Mouse (Mus musculus): ENCODE data around the gene Pkn2.

Gene Pkn2

DNA sequence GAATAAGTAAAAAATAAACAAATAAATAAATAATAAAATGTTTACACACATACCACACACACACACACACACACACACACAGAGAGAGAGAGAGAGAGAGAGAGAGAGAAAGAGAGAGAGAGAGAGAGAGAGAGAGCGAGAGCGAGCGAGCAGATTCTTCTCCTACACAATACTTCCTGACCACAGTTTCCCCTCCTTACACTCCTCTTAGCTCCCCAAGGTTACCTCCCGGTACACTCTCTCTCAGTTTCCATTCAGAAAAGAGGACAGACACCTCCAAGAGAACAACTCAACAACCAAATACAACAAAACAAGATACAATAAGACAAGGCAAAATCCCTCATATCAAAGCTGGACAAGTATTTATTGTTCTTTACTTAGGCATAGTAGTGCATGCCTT, 47.8 kb downstream of the Pkn2 start:
- no peak for DNase-seq (ENCODE audit: extremely low read depth, low read depth)

- no peak for DNase-seq (ENCODE audit: extremely low read depth, low read depth)
Observed at GRCm38 (mm10) chr3:142832910-142833309, 48.9 kb downstream of the Pkn2 start.

DNA sequence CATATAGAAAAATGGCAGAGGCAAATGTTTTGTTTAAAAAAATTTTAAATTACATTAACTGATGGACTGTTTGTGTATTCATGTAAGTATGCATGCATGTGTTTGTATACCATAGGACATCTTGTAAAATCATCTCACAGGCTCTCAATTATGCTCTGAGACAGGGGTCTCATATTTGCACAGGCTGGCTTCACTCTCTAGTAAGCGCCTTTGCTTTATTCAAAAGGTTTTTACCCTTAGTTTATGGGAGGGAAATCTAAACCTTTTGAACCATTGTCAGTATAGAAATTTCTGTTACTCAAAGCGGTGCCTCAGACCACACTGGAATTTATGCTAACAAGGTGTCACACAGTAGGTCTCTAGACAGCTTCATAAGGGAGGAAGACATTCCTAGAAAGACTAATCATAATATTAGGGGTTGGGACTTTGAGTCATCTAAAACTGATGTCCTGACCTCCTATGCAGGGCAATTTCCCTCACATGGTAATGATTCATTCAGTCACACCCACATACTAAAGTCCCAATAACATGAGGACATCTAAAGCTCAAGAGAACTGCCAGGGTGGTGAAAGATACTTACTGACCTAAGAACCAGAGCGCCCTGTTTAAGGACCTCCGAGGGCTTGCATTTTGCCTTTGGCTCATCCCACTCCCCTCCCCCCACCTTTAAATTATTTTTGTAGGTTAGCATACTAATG, 55.2 kb downstream of the Pkn2 start:
- no peak for DNase-seq (ENCODE audit: extremely low read depth, low read depth)

DNA sequence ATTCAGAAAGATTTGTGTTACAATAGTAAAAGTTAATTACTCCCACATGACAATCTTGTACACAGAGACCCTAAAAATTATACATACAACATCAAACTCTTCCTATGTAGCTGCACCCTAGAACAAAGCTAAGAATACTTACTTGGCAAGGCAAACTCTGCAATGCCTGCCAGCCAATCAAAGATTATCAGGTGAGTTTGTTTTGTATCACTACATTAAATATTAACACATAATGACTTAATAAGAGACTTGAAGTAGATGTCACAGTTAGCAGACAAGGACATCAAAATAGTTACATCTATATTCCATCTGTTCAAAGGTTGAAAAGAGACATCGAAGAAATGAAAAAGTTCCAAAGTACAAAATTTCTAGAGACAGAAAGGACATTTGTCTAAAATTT, 58.2 kb downstream of the Pkn2 start:
- DNase-seq (ENCODE audit: extremely low read depth, low read depth): no peak

- no peak for DNase-seq (ENCODE audit: extremely low read depth, low read depth)
Observed at GRCm38 (mm10) chr3:142817506-142817905, 64.3 kb downstream of the Pkn2 start.

GRCm38 (mm10) chr3:142811582-142811981, 70.2 kb downstream of the Pkn2 start:
- no peak for DNase-seq (ENCODE audit: extremely low read depth, low read depth)

GRCm38 (mm10) chr3:142795587-142795986, 86.2 kb downstream of the Pkn2 start:
- DNase-seq (ENCODE audit: extremely low read depth, low read depth): no peak

DNA sequence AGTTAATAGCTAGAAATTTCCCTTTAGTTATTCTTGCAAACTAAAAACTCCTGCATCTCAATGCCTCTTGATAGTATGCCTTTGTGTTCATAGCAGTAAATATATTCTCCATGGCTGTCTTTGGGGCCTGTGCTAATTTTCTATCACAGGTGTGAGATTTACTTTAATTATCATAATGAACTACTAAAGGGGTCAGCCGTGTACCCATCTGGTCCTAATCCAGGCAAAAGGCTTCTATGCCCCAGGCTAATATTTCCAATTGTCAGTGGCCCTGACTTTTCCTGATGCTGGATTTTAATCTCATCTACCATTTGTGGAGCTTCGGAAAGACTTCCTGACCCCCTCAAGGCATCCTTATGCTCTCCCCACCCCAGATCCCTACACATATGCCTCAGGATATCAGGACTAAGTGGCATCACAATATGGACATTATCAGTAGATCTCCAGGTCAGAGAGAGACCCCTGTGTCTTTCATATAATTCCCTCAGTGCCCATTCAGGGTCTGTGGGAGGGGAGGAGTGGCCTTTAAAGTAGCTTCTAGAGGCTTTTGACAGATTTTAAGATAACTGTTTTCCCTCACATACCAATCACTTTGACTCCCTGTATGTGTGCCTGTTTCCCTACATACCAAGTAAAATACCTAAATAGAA, 95.3 kb downstream of the Pkn2 start:
- no peak for DNase-seq (ENCODE audit: extremely low read depth, low read depth)

- no peak for DNase-seq (ENCODE audit: extremely low read depth, low read depth)
Observed at GRCm38 (mm10) chr3:142777227-142777626, 104.6 kb downstream of the Pkn2 start.

DNA sequence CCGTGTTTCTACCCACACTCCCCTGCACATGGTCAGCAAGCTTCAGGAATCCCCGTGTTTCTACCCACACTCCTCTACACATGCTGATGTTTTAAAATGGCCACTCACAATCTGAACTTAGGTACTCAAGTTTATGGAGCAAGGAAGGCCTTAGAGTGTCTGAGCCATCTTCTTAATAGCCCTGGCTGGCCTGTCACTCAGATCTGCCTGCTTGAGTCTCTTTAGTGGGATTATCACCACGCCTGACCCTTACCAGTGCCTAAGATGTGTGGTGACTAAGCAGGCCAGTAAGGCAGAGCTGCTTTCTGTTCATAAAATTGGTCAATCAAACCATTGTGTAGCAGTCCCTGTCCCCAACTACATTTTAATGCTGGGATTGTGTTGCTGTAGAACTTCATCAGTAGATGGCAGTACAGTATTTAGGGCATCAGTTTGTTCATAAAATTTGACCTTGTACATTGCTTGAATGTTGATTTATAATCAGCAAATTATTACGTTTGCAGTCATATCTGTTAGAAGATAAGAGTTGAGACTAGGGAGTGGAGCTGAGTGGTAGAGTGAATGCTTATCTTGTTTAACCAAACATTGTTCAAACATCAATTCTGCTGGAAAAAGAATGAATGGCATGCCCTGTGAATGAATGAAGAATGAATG, 108.1 kb downstream of the Pkn2 start:
- no peak for DNase-seq (ENCODE audit: extremely low read depth, low read depth)

DNA sequence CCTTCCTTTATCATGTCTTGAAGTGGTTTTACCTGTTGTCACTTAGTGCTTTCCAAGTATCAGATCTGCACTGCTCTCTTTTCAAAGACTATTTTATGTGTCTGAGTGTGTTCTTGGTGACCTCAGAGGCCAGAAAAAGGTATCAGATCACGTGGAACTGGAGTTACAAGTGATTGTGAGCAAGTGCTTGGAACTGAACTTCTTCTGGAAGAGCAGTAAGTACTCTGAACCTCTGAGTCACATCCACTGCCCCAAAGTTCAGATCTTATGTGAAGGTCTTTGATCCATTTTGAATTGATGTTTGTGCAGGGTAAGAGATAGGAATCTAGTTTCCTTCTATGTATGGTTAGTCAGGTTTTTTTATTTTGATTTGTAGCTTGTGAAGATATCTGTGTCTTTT, 111.3 kb downstream of the Pkn2 start:
- no peak for DNase-seq (ENCODE audit: extremely low read depth, low read depth)

GRCm38 (mm10) chr3:142768498-142768897, 113.3 kb downstream of the Pkn2 start:
- no peak for DNase-seq (ENCODE audit: extremely low read depth, low read depth)

DNA sequence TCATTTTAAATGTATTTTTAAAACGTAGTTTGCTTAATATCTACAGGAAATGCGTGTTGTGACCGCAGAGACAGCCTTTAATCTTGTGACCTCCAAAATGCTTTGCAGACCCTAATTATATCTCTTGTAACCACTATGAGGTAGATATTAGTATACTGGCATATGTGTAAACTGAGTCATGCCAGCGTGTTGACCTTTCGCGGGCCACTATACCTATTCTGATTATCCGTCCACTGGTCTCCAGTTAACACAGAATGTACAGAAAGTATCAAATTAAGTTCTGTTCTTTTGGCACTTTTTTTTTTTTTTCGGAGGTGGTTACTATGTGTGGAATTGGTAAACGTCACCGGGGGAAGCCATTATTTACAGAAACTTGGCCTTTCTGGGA, 116.0 kb downstream of the Pkn2 start:
- DNase-seq (ENCODE audit: extremely low read depth, low read depth): peak; percentile 56

DNA sequence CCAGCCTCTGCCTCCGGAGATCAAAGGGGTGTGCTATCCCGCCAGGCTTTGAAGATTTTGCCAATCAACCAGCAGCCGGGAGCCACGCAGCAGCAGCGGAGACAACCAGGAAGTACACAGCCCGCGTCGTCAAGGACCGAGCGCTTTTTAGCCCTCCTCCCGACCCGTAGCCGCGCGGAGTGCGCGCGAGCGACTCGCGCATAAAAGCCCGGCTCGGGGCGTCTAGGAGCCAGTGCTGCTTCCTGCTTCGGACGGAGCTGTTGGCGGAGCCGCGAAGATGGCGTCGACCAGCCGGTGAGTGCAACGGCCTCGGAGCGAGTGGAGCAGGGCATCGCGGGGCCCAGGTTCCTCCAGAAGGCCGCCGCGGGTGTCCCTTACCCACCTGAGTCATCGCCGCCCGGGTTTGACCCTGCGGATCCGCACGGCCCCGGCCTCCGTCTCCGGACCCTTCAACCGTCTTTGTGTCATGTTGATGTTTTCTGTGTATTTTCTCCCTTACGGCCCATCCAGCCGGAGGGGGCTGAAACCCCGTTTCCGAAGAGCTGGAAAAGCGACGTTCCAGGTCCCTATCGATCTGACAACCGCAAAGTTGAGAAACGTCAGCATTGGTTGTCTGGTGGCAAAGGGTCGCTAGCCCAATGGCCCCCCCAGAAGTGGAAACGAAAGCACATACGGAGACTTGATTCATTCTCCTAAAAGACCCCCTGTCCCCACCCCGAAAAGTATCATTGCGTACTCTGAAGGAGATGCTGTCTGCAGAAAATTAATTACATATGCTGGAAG, 116.6 kb downstream of the Pkn2 start, which contains the start of gene Gtf2b:
Gtf2b (plus strand) TSS at position 51 of the 783 bp plus-strand sequence.
- DNase-seq (ENCODE audit: extremely low read depth, low read depth): peak; percentile 95

- no peak for DNase-seq (ENCODE audit: extremely low read depth, low read depth)
Observed at GRCm38 (mm10) chr3:142760356-142760755, 121.4 kb downstream of the Pkn2 start.

GRCm38 (mm10) chr3:142758593-142758992, 123.2 kb downstream of the Pkn2 start:
- DNase-seq (ENCODE audit: extremely low read depth, low read depth): no peak

DNA sequence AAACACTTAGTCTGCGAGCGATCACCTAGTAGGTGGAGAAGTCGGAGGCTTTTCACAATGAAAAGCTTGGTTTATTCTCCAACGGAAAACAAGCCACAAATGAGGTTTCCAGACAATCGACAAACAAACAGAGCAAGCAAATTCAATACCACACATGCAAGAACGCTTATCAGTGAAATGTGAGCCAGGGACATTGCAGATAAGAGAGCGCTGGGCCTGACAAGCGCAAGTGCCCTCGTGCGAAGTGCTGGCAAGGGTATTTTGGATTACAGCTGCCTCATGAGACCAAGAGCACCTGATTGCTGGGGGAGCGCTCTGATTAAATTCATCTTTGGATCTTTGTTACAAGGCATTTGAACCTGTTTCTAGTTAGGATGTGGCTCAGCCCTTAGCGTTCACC, 124.0 kb downstream of the Pkn2 start:
- no peak for DNase-seq (ENCODE audit: extremely low read depth, low read depth)

DNA sequence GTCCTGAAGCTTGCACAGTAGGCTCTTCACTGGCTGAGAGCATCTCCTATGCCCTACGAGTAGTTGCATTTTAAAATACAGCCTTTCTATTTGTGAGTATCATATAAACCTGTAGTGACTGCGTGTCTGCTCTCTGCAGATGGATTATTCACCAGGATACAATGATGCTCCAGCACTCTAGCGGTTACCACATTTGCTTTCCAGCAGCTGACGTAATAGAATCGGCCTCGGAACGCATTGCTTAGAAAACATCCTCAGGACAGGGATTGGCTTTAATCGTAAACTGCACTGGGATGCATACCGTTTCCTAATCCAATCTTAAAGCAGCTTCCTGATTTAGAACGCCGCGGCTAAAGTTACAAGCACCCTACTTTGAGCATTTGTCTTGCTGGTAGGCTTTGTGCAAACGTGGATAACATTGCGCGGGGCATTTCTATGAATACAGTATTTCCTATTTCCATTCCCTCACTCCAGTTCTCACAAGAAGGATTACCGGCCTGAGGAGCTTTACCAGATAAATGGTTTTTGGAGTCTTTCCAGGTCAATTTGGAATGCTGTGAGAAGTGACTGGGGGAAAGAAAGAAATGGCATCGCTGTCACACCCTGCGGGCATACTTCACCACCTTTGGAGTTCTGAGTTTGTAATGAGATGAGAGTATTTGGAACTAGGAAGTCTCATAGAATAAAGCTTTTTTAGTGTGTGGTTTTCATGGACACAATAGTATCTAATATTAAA, 126.5 kb downstream of the Pkn2 start:
- no peak for DNase-seq (ENCODE audit: extremely low read depth, low read depth)

DNA sequence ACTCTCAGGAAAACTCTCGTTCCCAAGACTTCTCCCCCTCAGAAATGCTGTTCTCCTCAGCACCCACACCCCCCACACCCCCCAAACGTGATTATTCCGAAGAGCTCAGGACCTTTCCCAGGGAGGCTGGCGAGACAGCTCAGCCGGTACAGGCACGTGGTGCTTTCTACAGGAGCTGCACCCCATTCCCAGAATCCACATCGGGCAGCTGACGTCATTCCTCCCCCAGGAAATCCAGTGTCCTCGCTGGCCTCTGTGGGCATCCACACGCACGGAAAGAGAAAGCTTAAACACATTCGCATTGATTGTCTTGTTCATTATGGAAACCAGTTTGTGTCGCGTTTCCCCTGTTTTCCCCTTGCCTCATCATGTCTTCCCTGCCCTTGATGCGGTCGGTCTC, 132.7 kb downstream of the Pkn2 start:
- no peak for DNase-seq (ENCODE audit: extremely low read depth, low read depth)

DNA sequence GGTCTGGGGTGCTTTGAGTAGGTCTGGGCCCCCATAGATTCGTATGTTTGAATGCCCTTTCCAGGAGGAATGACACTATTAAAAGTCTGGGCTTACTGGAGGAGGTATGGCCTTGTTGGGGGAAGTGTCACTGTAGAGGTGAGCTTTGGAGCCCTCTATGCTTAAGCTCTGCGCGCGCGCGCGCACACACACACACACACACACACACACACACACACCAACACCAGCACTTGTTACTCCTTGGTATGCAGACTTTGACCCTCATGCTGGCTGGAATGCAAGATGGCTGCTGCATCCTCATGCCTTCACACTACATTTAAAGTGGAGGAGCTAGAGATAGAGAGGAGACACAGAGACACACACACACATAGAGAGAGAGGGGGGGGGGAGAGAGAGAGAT, 134.1 kb downstream of the Pkn2 start:
- no peak for DNase-seq (ENCODE audit: extremely low read depth, low read depth)

DNA sequence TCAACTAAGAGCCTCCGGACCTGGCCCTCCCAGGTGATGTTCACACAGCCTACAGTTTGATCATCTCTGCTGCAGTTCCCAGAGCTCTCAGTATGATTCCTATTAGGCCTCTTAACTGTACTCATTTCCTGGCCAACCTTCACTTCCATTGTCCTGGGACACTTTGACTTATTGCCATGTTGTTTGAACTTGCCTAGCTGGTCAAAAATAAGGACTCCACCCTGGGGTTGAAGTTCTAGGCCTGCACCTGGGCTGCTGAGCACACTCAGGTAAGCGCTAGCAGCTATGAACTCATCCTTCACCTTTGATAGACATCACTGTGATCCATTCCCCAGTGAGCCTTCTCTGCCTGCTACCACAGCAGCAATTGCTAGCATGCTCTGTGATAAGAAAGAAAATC, 136.7 kb downstream of the Pkn2 start:
- DNase-seq (ENCODE audit: extremely low read depth, low read depth): no peak
